In genomic region chr2:67897956-67898689, GRCm38 (mm10) we compare ENCODE assay signal across 21 mouse cellular contexts.
DNase-seq lines count a peak whose midpoint lies in the region; ATAC-seq and TF ChIP-seq lines count a peak whose summit lies in the region.
"Had no signal": no experiment of that assay in that cellular context is flagged by ENCODE, and none has a peak within 500 bp of the region (broad histone marks: within the 10 kb centered on the region; RNA-seq: fewer than 3 reads in every experiment).

No protein-coding gene starts in this region.

- no peaks in the 10 kb centered on the region for H3K36me3 ChIP-seq in embryonic facial prominence, embryonic 14.5 days (ENCODE audit: control insufficient read depth, insufficient read depth, low read length)
- no peaks in the 10 kb centered on the region for H3K36me3 ChIP-seq in embryonic facial prominence, embryonic 10.5 days (replicated peaks)
- H3K36me3 ChIP-seq: hindbrain, embryonic 15.5 days; midbrain, embryonic 12.5 days; neural tube, embryonic 15.5 days had no signal

- peak; percentile 50; the same call in 1 of the 2 replicates for ATAC-seq in embryonic facial prominence, embryonic 14.5 days (ENCODE audit: low read depth)
- no peak for ATAC-seq in CD4-positive, CD25-positive, alpha-beta regulatory T cell, adult 4 months

- no peak overlapping the region for H3K4me2 ChIP-seq in embryonic facial prominence, embryonic 14.5 days (ENCODE audit: low read depth, low read length)
- H3K4me2 ChIP-seq: hindbrain, embryonic 15.5 days; liver, embryonic 11.5 days; lung, embryonic 14.5 days; midbrain, embryonic 12.5 days; neural tube, embryonic 15.5 days had no signal

- no peak for TF ChIP-seq CTCF in left cerebral cortex, adult 2 months (IDR thresholded peaks at IDR 0.05)
- TF ChIP-seq CTCF in cortical plate, adult 2 months (IDR thresholded peaks at IDR 0.05; ENCODE audit: extremely low read depth, insufficient read depth, low read length) = no peak

- DNase-seq in embryonic facial prominence, embryonic 14.5 days (ENCODE audit: low spot score) = peak; percentile 55
- DNase-seq in embryonic facial prominence, embryonic 10.5 days (ENCODE audit: low spot score) = no peak
- no peak for DNase-seq in left cerebral cortex, adult 2 months (ENCODE audit: extremely low spot score in 1 of 2, low spot score in 2 of 2)
- no peak for DNase-seq in left cerebral cortex, postnatal 4 days
- DNase-seq in mesoderm, embryonic 11.5 days (ENCODE audit: low read depth, low spot score) = peak; percentile 8
- DNase-seq in testis, postnatal 10 days (ENCODE audit: low spot score) = no peak
- DNase-seq: adrenal gland, postnatal 25 days; gastrocnemius, postnatal 14 days; kidney, adult 2 months; kidney, postnatal 14 days; lung, embryonic 14.5 days; lung, postnatal 4 days had no signal

- 44% methylated on average over 2 of the region's 2 CpGs for WGBS in embryonic facial prominence, embryonic 14.5 days
- WGBS in embryonic facial prominence, embryonic 10.5 days = 43% methylated on average over 2 of the region's 2 CpGs

- H3K9ac ChIP-seq in embryonic facial prominence, embryonic 14.5 days (ENCODE audit: low read depth, low read length) = no peak overlapping the region
- H3K9ac ChIP-seq: hindbrain, embryonic 15.5 days; lung, embryonic 14.5 days; midbrain, embryonic 12.5 days; neural tube, embryonic 15.5 days had no signal

- H3K9me3 ChIP-seq in embryonic facial prominence, embryonic 14.5 days (ENCODE audit: control insufficient read depth, low read length) = no peaks in the 10 kb centered on the region
- no peaks in the 10 kb centered on the region for H3K9me3 ChIP-seq in embryonic facial prominence, embryonic 10.5 days
- H3K9me3 ChIP-seq: hindbrain, embryonic 15.5 days; midbrain, embryonic 12.5 days; neural tube, embryonic 15.5 days had no signal

- intact Hi-C loops in left cerebral cortex, adult 2 months (cut with DNase I) = no loop called here
- intact Hi-C loops in left cerebral cortex, postnatal 4 days (cut with DNase I) = no loop called here

- no peaks in the 10 kb centered on the region for H3K27me3 ChIP-seq in embryonic facial prominence, embryonic 14.5 days (replicated peaks; ENCODE audit: control insufficient read depth, insufficient read depth, low read length)
- H3K27me3 ChIP-seq in embryonic facial prominence, embryonic 10.5 days (replicated peaks; ENCODE audit: low read depth, poor library complexity, severe bottlenecking) = no peaks in the 10 kb centered on the region
- H3K27me3 ChIP-seq: CH12.LX; hindbrain, embryonic 15.5 days; midbrain, embryonic 12.5 days; neural tube, embryonic 15.5 days had no signal

- H3K4me3 ChIP-seq in embryonic facial prominence, embryonic 14.5 days (ENCODE audit: low read depth, low read length) = no peak overlapping the region
- H3K4me3 ChIP-seq in embryonic facial prominence, embryonic 10.5 days = no peak overlapping the region
- no peak overlapping the region for H3K4me3 ChIP-seq in left cerebral cortex, adult 2 months
- H3K4me3 ChIP-seq in cortical plate, adult 2 months (ENCODE audit: insufficient read depth, low read length) = no peak overlapping the region
- H3K4me3 ChIP-seq: erythroblast, embryonic 14.5 days; hindbrain, embryonic 15.5 days; midbrain, embryonic 12.5 days; myocyte; neural tube, embryonic 15.5 days had no signal

- H3K27ac ChIP-seq in embryonic facial prominence, embryonic 14.5 days (replicated peaks; ENCODE audit: low read depth, low read length) = no peak overlapping the region
- no peak overlapping the region for H3K27ac ChIP-seq in embryonic facial prominence, embryonic 10.5 days (replicated peaks)
- peak overlapping the region; percentile 24; the same call in 1 of the 2 replicates for H3K27ac ChIP-seq in left cerebral cortex, adult 2 months
- H3K27ac ChIP-seq in cortical plate, adult 2 months (ENCODE audit: insufficient read depth, low read length) = peak overlapping the region; percentile 35; the same call in 1 of the 2 replicates
- H3K27ac ChIP-seq: hindbrain, embryonic 15.5 days; midbrain, embryonic 12.5 days; neural tube, embryonic 15.5 days had no signal

- TF ChIP-seq POLR2A in cortical plate, adult 2 months (IDR thresholded peaks at IDR 0.05; ENCODE audit: extremely low read depth, insufficient read depth, low read length) = no peak

- H3K4me1 ChIP-seq in embryonic facial prominence, embryonic 14.5 days (ENCODE audit: control insufficient read depth, insufficient read depth, low read length) = no peaks in the 10 kb centered on the region
- H3K4me1 ChIP-seq in embryonic facial prominence, embryonic 10.5 days = peaks cover 13% of the 10 kb centered on the region
- H3K4me1 ChIP-seq in cortical plate, adult 2 months (ENCODE audit: control insufficient read depth, insufficient read depth, low read length) = peaks cover 1% of the 10 kb centered on the region; the same call in 1 of the 2 replicates
- H3K4me1 ChIP-seq: neural tube, embryonic 15.5 days had no signal

Comparison
In these comparisons a context has a peak if more than half of its experiments do, and no peak if none do; other contexts are left out.
1. DNase-seq: peak in embryonic facial prominence, embryonic 14.5 days (single experiment) and mesoderm, embryonic 11.5 days (single experiment); none in embryonic facial prominence, embryonic 10.5 days (single experiment), left cerebral cortex, adult 2 months (0 of 2), left cerebral cortex, postnatal 4 days (single experiment) and testis, postnatal 10 days (single experiment).
2. H3K27ac ChIP-seq: peak in left cerebral cortex, adult 2 months (single experiment) and cortical plate, adult 2 months (single experiment); none in embryonic facial prominence, embryonic 14.5 days (single experiment) and embryonic facial prominence, embryonic 10.5 days (single experiment).